Mouse (Mus musculus) ES-CJ7 (cell line): ENCODE data around the gene 0610009B22Rik.
A peak's percentile ranks its signal among the peaks of the same experiment; 100 is the strongest.

Source experiments
- DNase-seq: peaks from one replicate; pipeline ENCODE4 v3.0.0; 2011; ENCODE audit warnings: low read depth, low spot score

The 0610009B22Rik gene

DNA sequence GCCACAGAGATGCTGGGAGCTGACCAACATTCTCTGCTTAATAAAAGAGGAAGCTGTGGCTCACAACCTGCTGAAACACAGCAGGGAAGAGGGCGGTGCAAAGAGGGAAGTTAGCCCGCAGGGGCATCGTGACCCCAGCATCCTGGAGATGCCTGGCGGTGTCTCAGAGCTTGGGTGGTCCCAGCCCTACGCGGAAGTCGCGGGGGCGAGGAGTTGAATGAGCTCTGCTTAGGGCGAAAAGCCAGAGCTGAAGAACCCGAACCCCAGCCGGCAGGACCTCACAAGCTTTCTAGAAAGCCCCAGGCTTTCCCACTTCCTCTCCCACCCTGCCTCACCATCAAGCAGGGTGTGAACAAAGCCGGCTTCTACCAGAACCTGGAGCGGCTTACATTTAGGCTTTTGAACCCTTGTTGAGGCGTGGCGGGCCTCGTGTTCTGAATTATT is 50.7 kb downstream of the 0610009B22Rik start:
- peak; percentile 97 for DNase-seq

- peak; percentile 90 for DNase-seq
Measured at GRCm38 (mm10) chr11:51636323-51636684, 52.4 kb downstream of the 0610009B22Rik start.

- peak; percentile 93 for DNase-seq
Measured at GRCm38 (mm10) chr11:51635525-51636322, 53.0 kb downstream of the 0610009B22Rik start, which contains the start of gene Rmnd5b. Rmnd5b (minus strand) TSS chr11:51635896.
